Mouse (Mus musculus): ENCODE results near the gene Hyal3.

DNA sequence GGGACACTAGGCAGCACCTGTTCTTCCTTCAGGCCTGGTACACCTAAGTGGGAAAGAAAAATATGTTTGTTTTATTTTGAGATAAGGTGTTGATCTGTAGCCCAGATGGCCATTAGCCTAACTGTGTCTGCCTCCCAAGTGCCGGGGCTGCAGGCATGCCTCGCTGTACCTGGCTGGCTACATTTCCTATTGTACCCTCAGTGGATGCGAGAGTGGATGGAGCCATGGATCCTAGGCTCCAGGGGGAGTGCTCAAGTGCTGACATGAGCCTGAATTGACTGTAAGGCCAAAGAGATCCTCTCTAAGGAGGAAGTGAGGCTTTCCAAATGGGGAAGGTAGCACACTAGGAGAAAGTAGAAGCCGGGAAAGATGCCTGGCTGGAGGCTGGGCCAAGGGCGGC lies 32.7 kb upstream of the Hyal3 start:
- no peak for TF ChIP-seq HCFC1 (IDR thresholded peaks at IDR 0.05; ENCODE audit: borderline replicate concordance, insufficient read depth, low read length)
- TF ChIP-seq ZC3H11A (IDR thresholded peaks at IDR 0.05; ENCODE audit: borderline replicate concordance, low read depth, low read length), result no peak
- no peak for TF ChIP-seq ZNF384 (IDR thresholded peaks at IDR 0.05; ENCODE audit: low read depth, low read length)
- no peak for TF ChIP-seq MAFK (IDR thresholded peaks at IDR 0.05; ENCODE audit: insufficient read depth, low read depth, low read length)

Data from ES-E14 (cell line).